Mouse (Mus musculus): ENCODE data around the gene Mfsd4b2. TPM values are rescaled to one million over a fixed set of nuclear protein-coding genes. Genes with fewer than 3 reads are reported as not detected.

Mfsd4b2 gene
- polyA plus RNA-seq, 1 experiment from 2014 or later, result not detected

GRCm38 (mm10) chr10:39888621-39889020 lies 38.1 kb downstream of the Mfsd4b2 start:
- H3K9ac ChIP-seq, result no peak overlapping the region
- WGBS (ENCODE audit: insufficient replicate concordance), result 44% methylated on average over 3 of the region's 3 CpGs
- no peaks in the 10 kb centered on the region for H3K36me3 ChIP-seq (replicated peaks)
- no peaks in the 10 kb centered on the region for H3K9me3 ChIP-seq (replicated peaks)
- H3K27me3 ChIP-seq, result no peaks in the 10 kb centered on the region
- ATAC-seq (ENCODE audit: insufficient read depth), result no peak
- H3K4me1 ChIP-seq (replicated peaks), result peaks cover 3% of the 10 kb centered on the region
- no peak overlapping the region for H3K4me2 ChIP-seq
- no peak overlapping the region for H3K4me3 ChIP-seq (replicated peaks)
- no peak overlapping the region for H3K27ac ChIP-seq (replicated peaks)

Other genes with a start within 250 kb of the Mfsd4b2 start
- 3.1 and 4.4 TPM in 2 replicates for gene Rev3l, start 194.8 kb downstream of the Mfsd4b2 start, polyA plus RNA-seq (2015; fragmentation: Nextera tagmentation; extraction: Ambion mirVana)
- gene Mfsd4b4, start 27.7 kb downstream of the Mfsd4b2 start, polyA plus RNA-seq (2015; fragmentation: Nextera tagmentation; extraction: Ambion mirVana), result 1.2 TPM in 2 replicates
- 2.8 and 3.4 TPM in 2 replicates for gene Mfsd4b3, start 33.2 kb upstream of the Mfsd4b2 start, polyA plus RNA-seq (2015; fragmentation: Nextera tagmentation; extraction: Ambion mirVana)
- 0.07 and 0.10 TPM in 2 replicates for gene Mfsd4b5, start 59.7 kb upstream of the Mfsd4b2 start, polyA plus RNA-seq (2015; fragmentation: Nextera tagmentation; extraction: Ambion mirVana)
- 0.54 and 0.70 TPM in 2 replicates for gene Mfsd4b1, start 98.3 kb upstream of the Mfsd4b2 start, polyA plus RNA-seq (2015; fragmentation: Nextera tagmentation; extraction: Ambion mirVana)
- 79.2 and 87.6 TPM in 2 replicates for gene Slc16a10, start 215.3 kb upstream of the Mfsd4b2 start, polyA plus RNA-seq (2015; fragmentation: Nextera tagmentation; extraction: Ambion mirVana)

Data from liver, embryonic 15.5 days (tissue).